ENCODE assay signal across 8 mouse cellular contexts in the genomic region with DNA sequence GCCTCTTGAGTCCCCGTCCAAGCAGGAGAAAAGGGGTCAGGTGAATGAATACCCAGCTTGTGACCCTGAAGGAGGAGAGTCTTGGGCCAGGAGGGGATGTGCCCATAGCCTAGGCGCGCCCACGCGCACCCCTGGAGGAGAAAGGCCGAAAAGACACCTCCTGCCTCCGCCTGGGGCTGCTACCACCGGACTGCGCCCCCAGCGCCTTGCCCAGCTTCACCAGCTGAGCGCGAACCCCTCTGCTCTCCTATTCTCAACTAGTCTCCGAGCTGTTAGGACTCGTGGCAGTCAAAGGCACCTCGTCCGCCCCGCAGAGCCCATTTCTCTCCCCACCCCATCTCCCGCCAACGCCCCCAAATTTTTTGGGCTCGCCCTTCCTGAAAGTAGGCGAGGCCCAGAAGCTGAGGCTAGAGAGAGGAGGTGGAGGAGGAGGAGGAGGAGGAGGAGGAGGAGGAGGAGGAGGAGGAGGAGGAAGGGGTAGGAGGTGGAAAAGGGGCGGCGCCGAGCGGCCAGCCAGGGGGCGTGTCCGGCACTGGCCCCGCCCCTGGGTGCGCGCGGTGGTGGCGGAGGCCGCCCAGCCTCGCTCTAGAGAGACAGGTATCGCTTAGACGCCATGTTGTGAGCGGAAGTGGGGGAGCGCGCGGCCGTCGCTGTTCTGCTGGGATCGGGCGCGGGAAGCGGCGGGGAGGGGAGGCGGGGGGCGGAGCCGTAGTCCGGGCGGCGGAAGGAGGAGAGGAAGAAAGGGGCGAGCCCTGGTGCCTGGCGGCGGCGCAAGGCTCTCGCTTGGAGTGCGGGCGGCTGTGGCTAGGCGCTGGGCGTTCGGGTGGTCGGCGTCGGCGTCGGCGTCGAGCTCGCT. TPM values are rescaled to one million over a fixed set of nuclear protein-coding genes. Genes with fewer than 3 reads are reported as not detected.
DNase-seq lines count a peak whose midpoint lies in the region; ATAC-seq lines count a peak whose summit lies in the region.

No protein-coding gene starts in this region.

- WGBS in intestine, embryonic 14.5 days, result 5% methylated on average over 36 of the region's 71 CpGs
- WGBS in midbrain, embryonic 10.5 days, result 26% methylated on average over 50 of the region's 71 CpGs

- H3K4me2 ChIP-seq in intestine, embryonic 14.5 days (ENCODE audit: low read length), result peak overlapping the region; percentile 52

- no peaks in the 10 kb centered on the region for H3K27me3 ChIP-seq in intestine, embryonic 14.5 days (replicated peaks; ENCODE audit: control insufficient read depth, insufficient read depth, low read length)
- H3K27me3 ChIP-seq in midbrain, embryonic 10.5 days (ENCODE audit: low read depth, poor library complexity, severe bottlenecking), result peaks cover 43% of the 10 kb centered on the region

- H3K27ac ChIP-seq in intestine, embryonic 14.5 days (ENCODE audit: low read depth), result peak overlapping the region; percentile 85
- H3K27ac ChIP-seq in midbrain, embryonic 10.5 days (replicated peaks), result peak overlapping the region; percentile 90

- H3K4me1 ChIP-seq in intestine, embryonic 14.5 days (replicated peaks; ENCODE audit: control insufficient read depth, insufficient read depth, low read length), result no peaks in the 10 kb centered on the region
- H3K4me1 ChIP-seq in midbrain, embryonic 10.5 days, result peaks cover 7% of the 10 kb centered on the region

- H3K4me3 ChIP-seq in intestine, embryonic 14.5 days (ENCODE audit: low read depth, low read length), result peak overlapping the region; percentile 55
- H3K4me3 ChIP-seq in midbrain, embryonic 10.5 days, result peak overlapping the region; percentile 76

- DNase-seq in adrenal gland, adult 18-20 months (ENCODE audit: low spot score in 2 of 2), result peak; percentile 77 to 85
- DNase-seq in embryo, embryonic 10 days (ENCODE audit: low spot score), result peak; percentile 88
- peak; percentile 87 for DNase-seq in gastrocnemius, postnatal 14 days
- peak; percentile 88 for DNase-seq in intestine, embryonic 14.5 days (ENCODE audit: low spot score)
- DNase-seq in left cerebral cortex, postnatal 36 days (ENCODE audit: low spot score in 2 of 2), result peak; percentile 79 to 84
- DNase-seq in midbrain, embryonic 10.5 days (ENCODE audit: low spot score), result peak; percentile 89
- peak; percentile 72 to 75 for DNase-seq in right cerebral cortex, postnatal 36 days (ENCODE audit: low spot score in 2 of 2)
- DNase-seq in urinary bladder, postnatal 4 days (ENCODE audit: low spot score in 2 of 2), result peak; percentile 85 to 86

- intact Hi-C loops in gastrocnemius, postnatal 14 days (cut with DNase I; ENCODE audit: low total_unique reads), result no loop called here
- intact Hi-C loops in left cerebral cortex, postnatal 36 days (cut with DNase I), result no loop called here

- H3K9ac ChIP-seq in intestine, embryonic 14.5 days (ENCODE audit: low read length), result peak overlapping the region; percentile 60

- H3K36me3 ChIP-seq in intestine, embryonic 14.5 days (ENCODE audit: control insufficient read depth, insufficient read depth, low read length), result no peaks in the 10 kb centered on the region
- no peaks in the 10 kb centered on the region for H3K36me3 ChIP-seq in midbrain, embryonic 10.5 days

- ATAC-seq in intestine, embryonic 14.5 days (replicated peaks; ENCODE audit: low FRiP score, low TSS enrichment, low read depth), result peak; percentile 96

- H3K9me3 ChIP-seq in intestine, embryonic 14.5 days (ENCODE audit: control insufficient read depth, low read length), result no peaks in the 10 kb centered on the region
- H3K9me3 ChIP-seq in midbrain, embryonic 10.5 days (replicated peaks), result 0 out of 2 replicates have a peak, but pooled peaks cover 7% of the 10 kb centered on the region

RNA-seq across cellular contexts. Expression of a gene that starts 45.2 kb away (rescaled TPM):
- 10 to 100 TPM; 50.6 to 69.6 TPM for total RNA-seq in adrenal gland, adult 18-20 months (2021)
- total RNA-seq in gastrocnemius, postnatal 14 days (2021), result 10 to 100 TPM; 58.8 to 78.0 TPM
- polyA plus RNA-seq in intestine, embryonic 14.5 days (2014; fragmentation: Nextera tagmentation; extraction: Ambion mirVana), result 6.7 and 8.0 TPM in 2 replicates
- 10 to 100 TPM; 46.8 to 54.4 TPM for total RNA-seq in left cerebral cortex, postnatal 36 days (2021)
- polyA plus RNA-seq in midbrain, embryonic 10.5 days (2016; fragmentation: Nextera tagmentation; extraction: Ambion mirVana), result 4.8 and 5.4 TPM in 2 replicates

Comparison
In these comparisons a context has a peak if more than half of its experiments do, and no peak if none do; other contexts are left out.
1. Peak in every context shown above with its lines: DNase-seq, ATAC-seq, H3K4me3 ChIP-seq and H3K27ac ChIP-seq.